Mouse (Mus musculus): ENCODE measurements at regions not wholly inside any gene's neighbourhood (a gene's known extent, or its start where the extent isn't known, plus 50 kb on each side); places are given as distances from the start of the nearest gene placed in this dataset.

GRCm38 (mm10) chr10:68652700-68653099 is 70.7 kb upstream of the Tmem26 start:
- TF ChIP-seq CTCF (IDR thresholded peaks at IDR 0.05; ENCODE audit: extremely low read depth, insufficient read depth, low read length) (no peak), POLR2A (IDR thresholded peaks at IDR 0.05; ENCODE audit: extremely low read depth, insufficient read depth, low read length) (no peak)

All from cortical plate, adult 2 months (tissue).